In the genomic region with DNA sequence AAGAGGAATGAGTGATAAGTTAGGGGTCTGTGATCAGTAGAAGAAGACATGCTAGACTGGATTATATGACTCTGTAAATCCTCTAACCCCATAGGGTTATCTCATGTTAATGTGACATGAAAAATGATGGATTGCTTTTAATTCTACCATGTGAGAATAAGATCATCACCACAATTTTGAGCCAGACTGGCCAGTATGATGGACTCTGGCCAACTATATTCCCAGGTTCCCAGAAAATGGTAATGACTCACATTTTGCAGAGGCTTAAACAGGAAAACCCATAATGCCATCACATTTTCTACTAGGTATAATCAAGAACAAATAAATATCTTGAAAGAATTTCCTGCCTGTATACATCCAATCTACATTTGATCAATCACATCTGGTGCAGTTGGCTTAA, we compare ENCODE assay signal across 35 mouse cellular contexts. TPM values are rescaled to one million over a fixed set of nuclear protein-coding genes. Genes with fewer than 3 reads are reported as not detected.
"Had no signal": no experiment of that assay in that cellular context is flagged by ENCODE, and none has a peak within 500 bp of the region (broad histone marks: within the 10 kb centered on the region; RNA-seq: fewer than 3 reads in every experiment).

No protein-coding gene starts in this region.

- H3K36me3 ChIP-seq: limb, embryonic 10.5 days; limb, embryonic 12.5 days; limb, embryonic 13.5 days; limb, embryonic 15.5 days; liver, embryonic 12.5 days; liver, embryonic 13.5 days; liver, embryonic 15.5 days; lung, embryonic 15.5 days; midbrain, embryonic 10.5 days; midbrain, embryonic 12.5 days; midbrain, embryonic 13.5 days; midbrain, embryonic 15.5 days; neural tube, embryonic 12.5 days had no signal

- H3K27ac ChIP-seq: limb, embryonic 10.5 days; limb, embryonic 12.5 days; limb, embryonic 13.5 days; limb, embryonic 15.5 days; liver, embryonic 12.5 days; liver, embryonic 13.5 days; liver, embryonic 14.5 days; liver, embryonic 15.5 days; lung, embryonic 15.5 days; macrophage; midbrain, embryonic 10.5 days; midbrain, embryonic 12.5 days; midbrain, embryonic 13.5 days; midbrain, embryonic 15.5 days; neural tube, embryonic 12.5 days had no signal

- H3K4me1 ChIP-seq: limb, embryonic 10.5 days; limb, embryonic 12.5 days; limb, embryonic 13.5 days; limb, embryonic 15.5 days; liver, embryonic 12.5 days; liver, embryonic 13.5 days; liver, embryonic 15.5 days; lung, embryonic 15.5 days; megakaryocyte, embryonic 14.5 days; midbrain, embryonic 10.5 days; midbrain, embryonic 12.5 days; midbrain, embryonic 13.5 days; midbrain, embryonic 15.5 days; neural tube, embryonic 12.5 days had no signal

- DNase-seq: left cerebral cortex, postnatal 4 days; liver; liver, embryonic 13.5 days; liver, postnatal 0 days; lung, adult 18-20 months; lung, adult 2 months; lung, embryonic 14.5 days; lung, postnatal 10 days; lung, postnatal 14 days; lung, postnatal 36 days; lung, postnatal 4 days; midbrain, embryonic 14.5 days had no signal

- ATAC-seq: liver, embryonic 12.5 days; liver, postnatal 0 days; lung, postnatal 0 days; midbrain, embryonic 13.5 days; midbrain, embryonic 15.5 days; midbrain, embryonic 16.5 days had no signal

- H3K4me3 ChIP-seq: limb, embryonic 10.5 days; limb, embryonic 12.5 days; limb, embryonic 13.5 days; limb, embryonic 15.5 days; liver, embryonic 12.5 days; liver, embryonic 13.5 days; liver, embryonic 15.5 days; lung, embryonic 15.5 days; megakaryocyte, embryonic 14.5 days; midbrain, embryonic 10.5 days; midbrain, embryonic 12.5 days; midbrain, embryonic 13.5 days; midbrain, embryonic 15.5 days; myocyte; neural tube, embryonic 12.5 days had no signal

- H3K9me3 ChIP-seq: limb, embryonic 10.5 days; limb, embryonic 12.5 days; limb, embryonic 13.5 days; limb, embryonic 15.5 days; liver, embryonic 12.5 days; liver, embryonic 13.5 days; liver, embryonic 15.5 days; lung, embryonic 15.5 days; midbrain, embryonic 10.5 days; midbrain, embryonic 12.5 days; midbrain, embryonic 13.5 days; midbrain, embryonic 15.5 days; neural tube, embryonic 12.5 days had no signal

- H3K27me3 ChIP-seq: limb, embryonic 12.5 days; limb, embryonic 13.5 days; limb, embryonic 15.5 days; liver, embryonic 12.5 days; liver, embryonic 13.5 days; liver, embryonic 15.5 days; lung, embryonic 15.5 days; megakaryocyte, embryonic 14.5 days; midbrain, embryonic 12.5 days; midbrain, embryonic 13.5 days; midbrain, embryonic 15.5 days; neural tube, embryonic 12.5 days had no signal

RNA-seq across cellular contexts. Expression of a gene that starts 55.0 kb away (rescaled TPM):
- total RNA-seq: megakaryocyte progenitor cell, adult 5-6 weeks; megakaryocyte, adult 5-6 weeks; megakaryocyte-erythroid progenitor cell, adult 5-6 weeks; monocyte, adult 5-6 weeks had no signal
- polyA plus RNA-seq: limb, embryonic 10.5 days; liver, embryonic 11.5 days; liver, embryonic 12.5 days; macrophage had no signal
